Mouse (Mus musculus) olfactory bulb, adult 2 months (tissue): ENCODE results near the gene Dennd1a.

Experiments used
- CTCF ChIP-seq: fragments of 200-500 bp; IDR thresholded peaks from 2 replicates; pipeline ENCODE4 v1.5.1; 2012; ENCODE audit warnings: low read depth, mild to moderate bottlenecking, low read length, moderate library complexity; ENCODE audit not compliant: insufficient read depth
- POLR2A ChIP-seq: fragments of 200-500 bp; IDR thresholded peaks from 2 replicates; pipeline ENCODE4 v1.6.1; 2012; ENCODE audit warnings: mild to moderate bottlenecking, low read depth, low read length, moderate library complexity; ENCODE audit not compliant: insufficient read depth

DNA sequence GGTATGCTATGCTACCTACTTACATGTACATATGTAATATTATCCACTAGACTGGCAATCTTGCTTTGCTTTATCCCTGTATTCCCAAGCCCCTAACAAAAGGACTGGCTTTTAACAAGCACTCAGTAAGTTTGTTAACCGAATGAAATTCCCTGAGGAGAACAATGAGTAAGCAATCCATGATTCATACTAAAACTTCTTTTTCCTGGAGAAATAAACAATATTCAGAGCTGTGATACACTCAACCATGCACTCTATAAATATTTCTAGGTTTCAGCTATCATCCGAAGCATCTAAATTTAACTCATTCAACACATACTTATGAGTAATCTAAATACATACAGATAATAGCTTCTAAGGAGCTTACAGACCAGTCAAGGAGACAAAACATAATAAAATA lies 23.5 kb downstream of the Dennd1a start:
- TF ChIP-seq CTCF (no peak), POLR2A (no peak)
